Mouse (Mus musculus) mature B cell (primary cell): ENCODE measurements at regions not wholly inside any gene's neighbourhood (a gene's known extent, or its start where the extent isn't known, plus 50 kb on each side); places are given as distances from the start of the nearest gene placed in this dataset.
"Not testable (repeated sequence)": the region's sequence is repeated elsewhere in the genome, so short reads cannot be mapped to it uniquely, and the experiment has no call there.

Experiments used
- in situ Hi-C: fragments of 300-500 bp; cut with MboI; formaldehyde crosslinking; loops from 2 replicates; pipeline ENCODE4 v1.14.3; 2019

DNA sequence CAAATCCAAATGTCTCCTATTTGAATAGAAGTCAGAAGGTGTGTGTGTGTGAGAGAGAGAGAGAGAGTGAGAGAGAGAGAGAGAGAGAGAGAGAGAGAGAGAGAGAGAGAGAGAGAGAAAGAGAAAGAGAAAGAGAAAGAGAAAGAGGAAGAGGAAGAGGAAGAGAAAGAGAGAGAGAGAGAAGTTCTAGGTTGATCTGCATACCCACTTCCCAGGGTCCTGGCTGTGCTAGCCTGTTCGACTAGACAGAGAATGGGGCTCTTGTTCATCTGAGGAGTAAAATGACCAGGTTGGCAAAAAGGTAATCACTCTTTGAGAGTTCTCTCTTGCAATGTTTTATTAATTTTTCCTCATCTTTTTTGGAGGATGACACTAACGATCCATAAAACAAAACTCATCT is 257.5 kb upstream of the Pik3r1 start:
- in situ Hi-C loops = not testable (repeated sequence)

GRCm38 (mm10) chr13:102031416-102031815 is 263.4 kb upstream of the Pik3r1 start:
- in situ Hi-C loops = no loop called here

- in situ Hi-C loops = no loop called here
Measured at GRCm38 (mm10) chr13:102034484-102034883, 266.5 kb upstream of the Pik3r1 start.

DNA sequence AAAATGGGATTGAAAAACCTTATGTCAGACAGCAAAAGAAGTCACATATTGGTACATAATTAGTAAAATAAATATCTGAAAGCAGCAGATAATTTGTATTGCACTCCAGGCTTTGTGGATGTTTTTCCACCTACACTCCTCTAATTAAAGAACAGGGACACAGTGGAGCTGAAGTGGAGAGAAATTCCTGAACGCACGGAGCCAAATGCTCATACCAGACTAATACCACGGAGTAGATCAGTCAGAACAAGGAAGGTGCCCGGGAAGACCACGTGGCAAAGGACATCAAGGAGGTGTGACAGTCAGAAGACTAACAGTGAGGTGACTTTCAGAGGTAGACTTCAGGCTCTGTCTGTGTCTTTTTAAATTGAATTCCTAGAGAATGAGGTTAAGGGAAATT is 268.0 kb upstream of the Pik3r1 start:
- in situ Hi-C loops = no loop called here

- in situ Hi-C loops = no loop called here
Measured at GRCm38 (mm10) chr13:102036819-102037624, 269.0 kb upstream of the Pik3r1 start.

- in situ Hi-C loops = no loop called here
Measured at GRCm38 (mm10) chr13:102060213-102060612, 292.2 kb upstream of the Pik3r1 start.

GRCm38 (mm10) chr13:102064590-102065273 is 296.7 kb upstream of the Pik3r1 start:
- in situ Hi-C loops = no loop called here

DNA sequence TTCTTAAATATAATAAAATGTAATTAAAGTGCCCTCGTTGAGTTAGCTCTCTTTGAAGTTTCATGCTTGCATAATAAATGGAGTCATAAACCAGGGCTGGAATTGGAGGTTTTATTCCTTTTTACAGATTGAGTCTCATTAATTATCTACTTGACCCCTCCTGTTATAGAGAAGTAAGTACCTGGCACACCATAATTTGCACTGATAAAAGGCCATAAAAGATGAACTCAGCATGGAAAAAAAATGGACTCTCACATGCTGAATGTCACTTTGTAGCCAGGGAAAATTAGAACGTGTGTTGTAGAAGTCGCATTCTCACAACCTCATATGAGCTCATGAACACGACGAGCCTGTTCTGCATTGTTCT is 297.2 kb upstream of the Pik3r1 start:
- in situ Hi-C loops = no loop called here

GRCm38 (mm10) chr13:102065796-102066195 is 297.8 kb upstream of the Pik3r1 start:
- in situ Hi-C loops = no loop called here

- in situ Hi-C loops = no loop called here
Measured at GRCm38 (mm10) chr13:102070740-102071139, 302.7 kb upstream of the Pik3r1 start.

DNA sequence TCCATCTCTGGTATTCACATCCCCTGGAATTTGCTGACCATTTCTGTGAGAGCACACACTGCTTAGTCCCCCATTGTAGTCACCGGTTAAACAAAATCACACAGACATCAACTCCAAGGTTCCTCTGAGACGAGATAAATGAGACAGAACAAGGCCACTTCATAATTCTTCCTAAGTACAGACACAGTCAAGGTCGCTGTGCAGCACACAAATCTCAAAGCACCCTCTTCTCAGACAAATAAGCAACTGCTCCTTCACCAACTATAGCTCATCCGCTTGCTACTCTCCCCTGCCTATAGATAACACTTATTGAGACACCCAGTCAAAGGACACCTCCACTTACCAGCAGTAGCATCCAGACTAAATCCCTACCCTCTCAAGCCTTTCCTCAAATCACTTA is 304.3 kb upstream of the Pik3r1 start:
- in situ Hi-C loops = no loop called here

GRCm38 (mm10) chr13:102087766-102088165 is 319.7 kb upstream of the Pik3r1 start:
- in situ Hi-C loops = no loop called here

DNA sequence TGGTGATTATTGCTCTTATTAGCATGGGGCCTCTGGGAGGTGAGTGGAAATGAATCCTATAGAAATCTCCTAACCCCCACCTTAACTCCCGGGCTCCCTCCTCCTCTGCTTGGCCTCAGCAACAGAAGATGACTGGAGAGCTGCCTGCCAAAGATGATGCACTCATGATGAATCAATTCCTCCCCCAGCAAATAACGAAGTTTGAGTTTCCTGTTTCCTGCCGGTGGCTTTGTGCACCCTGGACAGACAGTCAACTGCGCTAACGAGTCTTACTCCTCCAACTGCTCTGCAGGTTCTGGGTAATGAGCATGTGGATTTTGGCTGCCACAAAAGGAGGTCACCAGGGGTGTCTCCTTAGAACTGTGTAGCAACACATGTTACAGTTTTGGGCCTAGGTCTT is 321.5 kb upstream of the Pik3r1 start:
- in situ Hi-C loops = no loop called here

GRCm38 (mm10) chr13:102094193-102094592 is 326.2 kb upstream of the Pik3r1 start:
- in situ Hi-C loops = no loop called here

- in situ Hi-C loops = no loop called here
Measured at GRCm38 (mm10) chr13:102103161-102103560, 335.1 kb upstream of the Pik3r1 start.

- in situ Hi-C loops = no loop called here
Measured at GRCm38 (mm10) chr13:102106188-102106587, 338.2 kb upstream of the Pik3r1 start.

DNA sequence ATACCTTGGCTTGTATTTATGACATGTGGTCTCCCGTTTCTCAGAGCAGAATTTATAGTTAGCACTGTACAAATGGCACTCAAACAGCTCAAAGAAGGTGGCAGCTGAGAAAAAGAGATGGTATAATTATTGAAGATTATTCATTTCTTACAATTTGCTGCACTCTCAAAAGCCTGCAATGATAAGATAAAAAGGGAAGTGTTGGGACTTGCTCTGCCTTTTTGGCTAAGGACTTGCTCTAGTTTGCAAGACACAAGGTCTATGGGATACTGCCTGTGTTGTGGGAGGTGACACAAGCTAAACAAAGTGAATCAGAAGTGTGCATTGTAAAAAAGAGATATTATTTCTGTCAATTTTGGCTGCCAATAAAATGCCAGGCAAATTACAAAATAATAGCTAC is 340.2 kb upstream of the Pik3r1 start:
- in situ Hi-C loops = no loop called here

DNA sequence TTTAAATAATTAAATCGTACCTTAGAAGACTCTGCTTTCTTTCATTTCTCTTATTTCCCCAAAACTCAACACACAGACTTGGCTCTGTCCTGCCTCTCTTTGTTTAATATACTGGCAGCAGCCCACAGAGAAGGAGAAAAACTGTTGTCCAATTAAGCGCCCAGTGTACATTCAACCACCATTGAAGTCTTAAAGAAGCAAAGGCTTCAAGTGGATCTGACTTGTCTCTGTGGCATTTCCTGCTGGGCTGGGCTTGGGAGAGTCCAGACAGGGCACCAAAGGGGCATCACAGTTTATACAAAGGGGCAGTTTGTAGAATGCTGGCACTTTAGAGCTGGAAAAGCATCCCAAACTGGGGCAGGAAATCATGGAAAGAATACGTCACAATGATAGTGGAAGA is 340.9 kb upstream of the Pik3r1 start:
- in situ Hi-C loops = no loop called here

DNA sequence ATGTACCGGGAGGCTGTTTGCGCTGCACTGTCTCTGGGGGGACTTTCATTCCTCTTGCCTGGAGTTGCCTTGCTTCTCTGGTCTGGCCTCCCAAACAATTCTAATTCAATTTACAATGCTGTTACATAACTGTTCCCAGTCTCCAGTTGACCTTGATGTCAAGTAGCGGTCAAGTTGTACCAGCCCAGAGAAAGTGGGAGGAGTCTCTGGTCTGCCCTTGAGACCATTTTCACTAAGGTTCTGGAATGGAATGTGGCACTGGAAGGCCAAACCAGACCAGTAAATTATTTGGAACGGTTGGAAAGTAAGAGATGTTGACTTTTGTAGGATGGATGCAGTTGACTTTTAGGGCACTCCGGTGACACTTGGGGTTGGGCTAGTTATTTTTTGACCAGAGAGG is 345.9 kb upstream of the Pik3r1 start:
- in situ Hi-C loops = no loop called here

GRCm38 (mm10) chr13:102122341-102122740 is 354.3 kb upstream of the Pik3r1 start:
- in situ Hi-C loops = no loop called here

DNA sequence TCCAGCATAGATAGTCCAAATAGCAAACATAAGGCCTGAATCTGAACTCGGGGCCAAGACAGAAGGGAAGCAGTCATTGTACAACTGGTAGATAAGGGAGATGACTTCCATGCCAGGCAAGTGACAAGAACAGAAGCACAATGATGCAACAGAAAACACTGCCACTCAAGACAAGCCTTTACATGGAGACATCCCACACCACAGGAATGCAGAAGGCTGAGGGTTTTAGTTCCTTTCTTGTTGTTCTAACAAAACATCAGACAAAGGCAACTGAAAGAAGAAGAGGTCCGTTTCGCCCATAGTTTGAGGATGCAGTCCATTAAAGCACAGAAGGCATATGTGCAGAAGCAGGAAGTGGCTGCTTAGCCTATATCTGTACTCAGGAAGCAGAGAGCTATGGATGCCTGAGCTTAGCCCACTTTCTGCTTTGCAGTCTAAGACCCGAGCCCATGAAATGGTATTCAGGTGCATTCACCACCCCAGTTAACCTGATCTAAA is 360.0 kb upstream of the Pik3r1 start:
- in situ Hi-C loops = no loop called here

DNA sequence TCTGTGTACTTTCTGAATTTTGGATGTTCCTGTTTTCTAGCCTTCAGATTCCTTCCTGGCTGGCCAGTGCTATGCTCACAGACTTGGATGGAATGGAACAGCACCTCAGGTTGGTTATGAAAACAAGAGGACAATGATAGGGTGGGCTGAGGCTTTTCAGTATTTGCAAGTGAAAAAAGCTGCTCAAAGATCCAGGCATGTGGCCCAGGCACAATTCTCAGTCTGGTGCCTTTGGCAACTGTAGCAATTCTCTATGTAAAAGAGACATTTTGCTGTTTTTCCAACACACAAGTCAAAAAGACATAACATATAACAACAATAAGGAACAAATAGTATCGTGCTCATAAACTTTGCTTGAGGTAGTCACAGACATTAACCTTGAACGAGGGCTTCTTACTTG is 363.4 kb upstream of the Pik3r1 start:
- in situ Hi-C loops = no loop called here

GRCm38 (mm10) chr13:102132154-102132553 is 364.1 kb upstream of the Pik3r1 start:
- in situ Hi-C loops = no loop called here
